Mouse (Mus musculus) forebrain, embryonic 15.5 days (tissue): Measurements from ENCODE around the gene Ube2b. TPM values are rescaled to one million over a fixed set of nuclear protein-coding genes. Genes with fewer than 3 reads are reported as not detected.

Experiments used
- ATAC-seq: fragments of 200-750 bp; cut with Nextera tagmentation; replicated peaks from 2 replicates; pipeline ENCODE4 v1.8.0; 2017; ENCODE audit warnings: mild to moderate bottlenecking, moderate TSS enrichment, moderate library complexity
- H3K27ac ChIP-seq: fragments of 300-500 bp; sonication (generic); replicated peaks from 2 replicates; pipeline ENCODE4 v1.5.1; 2015; ENCODE audit warnings: mild to moderate bottlenecking, inconsistent platforms
- H3K27me3 ChIP-seq: fragments of 300-500 bp; sonication (generic); 2 replicates; pipeline ENCODE4 v1.6.1; 2015; ENCODE audit warnings: inconsistent platforms
- H3K36me3 ChIP-seq: fragments of 300-500 bp; sonication (generic); 2 replicates; pipeline ENCODE4 v1.6.1; 2015; ENCODE audit warnings: mild to moderate bottlenecking, inconsistent platforms
- H3K4me1 ChIP-seq: fragments of 300-500 bp; sonication (generic); 2 replicates; pipeline ENCODE4 v1.6.1; 2015; ENCODE audit warnings: inconsistent platforms
- H3K4me2 ChIP-seq: fragments of 300-500 bp; sonication (generic); replicated peaks from 2 replicates; pipeline ENCODE4 v1.6.1; 2015; ENCODE audit warnings: mild to moderate bottlenecking, inconsistent platforms
- H3K4me3 ChIP-seq: fragments of 300-500 bp; sonication (generic); 2 replicates; pipeline ENCODE4 v1.5.1; 2015; ENCODE audit warnings: mild to moderate bottlenecking, inconsistent platforms
- H3K9ac ChIP-seq: fragments of 300-500 bp; sonication (generic); replicated peaks from 2 replicates; pipeline ENCODE4 v1.6.1; 2015; ENCODE audit warnings: mild to moderate bottlenecking, inconsistent platforms
- H3K9me3 ChIP-seq: fragments of 300-500 bp; sonication (generic); 2 replicates; pipeline ENCODE4 v1.6.1; 2016; ENCODE audit warnings: inconsistent platforms
- WGBS: fragments of 180-500 bp; shearing (Covaris S2); methylation state at CpG from one replicate; pipeline ENCODE4 v1.1.7; 2015; ENCODE audit warnings: mixed read lengths; 5-methylcytosine and 5-hydroxymethylcytosine counted together
- polyA plus RNA-seq: library from polyadenylated mRNA; unstranded; fragments of >200 nt; fragmentation: Nextera tagmentation; extraction: Ambion mirVana; gene quantifications from 2 replicates; pipeline ENCODE4 v1.2.1, GENCODE M21; 2015

Ube2b gene
- polyA plus RNA-seq: 289 and 290 TPM in 2 replicates

- H3K4me1 ChIP-seq: peaks cover 50% of the 10 kb centered on the region
- no peaks in the 10 kb centered on the region for H3K9me3 ChIP-seq
- under 1% methylated on average over 63 of the region's 63 CpGs for WGBS
Measured at GRCm38 (mm10) chr11:52000290-52000962, at the start of gene Ube2b. Ube2b (minus strand) TSS chr11:52000762.

GRCm38 (mm10) chr11:52046446-52047165 lies 46.0 kb upstream of the Ube2b start:
- Histone ChIP-seq H3K4me1 (no peaks in the 10 kb centered on the region), H3K36me3 (no peaks in the 10 kb centered on the region), H3K27ac (no peak overlapping the region), H3K27me3 (no peaks in the 10 kb centered on the region), H3K4me3 (no peak overlapping the region), H3K9me3 (no peaks in the 10 kb centered on the region), H3K9ac (no peak overlapping the region), H3K4me2 (no peak overlapping the region)
- 55% methylated on average over 4 of the region's 4 CpGs for WGBS
- ATAC-seq: no peak

More at GRCm38 (mm10) chr11:52000290-52000962, at the start of gene Ube2b:
- Histone ChIP-seq H3K36me3 (peaks cover 22% of the 10 kb centered on the region), H3K4me2 (peak within 1 kb of the TSS; percentile 88), H3K27ac (peak within 1 kb of the TSS; percentile 98), H3K4me3 (peak within 1 kb of the TSS; percentile 65), H3K27me3 (no peaks in the 10 kb centered on the region), H3K9ac (peak within 1 kb of the TSS; percentile 91)
- peak; percentile 79 for ATAC-seq

- H3K27ac ChIP-seq: no peak overlapping the region
- H3K4me2 ChIP-seq: no peak overlapping the region
- H3K27me3 ChIP-seq: no peaks in the 10 kb centered on the region
- no peaks in the 10 kb centered on the region for H3K9me3 ChIP-seq
- no peak overlapping the region for H3K4me3 ChIP-seq
- 0 out of 2 replicates have a peak, but pooled peaks cover 6% of the 10 kb centered on the region for H3K36me3 ChIP-seq
- no peaks in the 10 kb centered on the region for H3K4me1 ChIP-seq
- no peak for ATAC-seq
- H3K9ac ChIP-seq: no peak overlapping the region
Measured at GRCm38 (mm10) chr11:52044156-52044555, 43.6 kb upstream of the Ube2b start.

- 87% methylated on average over 3 of the region's 3 CpGs for WGBS
- Histone ChIP-seq H3K4me3 (no peak overlapping the region), H3K9ac (no peak overlapping the region), H3K4me2 (no peak overlapping the region), H3K9me3 (no peaks in the 10 kb centered on the region), H3K27me3 (no peaks in the 10 kb centered on the region), H3K4me1 (no peaks in the 10 kb centered on the region), H3K27ac (no peak overlapping the region), H3K36me3 (0 out of 2 replicates have a peak, but pooled peaks cover 6% of the 10 kb centered on the region)
- ATAC-seq: no peak
Measured at GRCm38 (mm10) chr11:52043224-52043623, 42.7 kb upstream of the Ube2b start.

GRCm38 (mm10) chr11:52037659-52038058 lies 37.1 kb upstream of the Ube2b start:
- Histone ChIP-seq H3K4me3 (no peak overlapping the region), H3K27ac (no peak overlapping the region), H3K4me1 (no peaks in the 10 kb centered on the region), H3K9ac (no peak overlapping the region), H3K9me3 (no peaks in the 10 kb centered on the region), H3K27me3 (no peaks in the 10 kb centered on the region), H3K4me2 (no peak overlapping the region), H3K36me3 (peaks cover 6% of the 10 kb centered on the region; the same call in 1 of the 2 replicates)
- WGBS: 57% methylated on average over 3 of the region's 3 CpGs
- no peak for ATAC-seq

GRCm38 (mm10) chr11:52035905-52036304 lies 35.3 kb upstream of the Ube2b start:
- no peak overlapping the region for H3K4me3 ChIP-seq
- H3K9ac ChIP-seq: no peak overlapping the region
- no peaks in the 10 kb centered on the region for H3K4me1 ChIP-seq
- no peaks in the 10 kb centered on the region for H3K27me3 ChIP-seq
- no peak for ATAC-seq
- no peaks in the 10 kb centered on the region for H3K9me3 ChIP-seq
- peaks cover 8% of the 10 kb centered on the region; the same call in 1 of the 2 replicates for H3K36me3 ChIP-seq
- H3K4me2 ChIP-seq: no peak overlapping the region
- no peak overlapping the region for H3K27ac ChIP-seq
- WGBS: 88% methylated on average over 3 of the region's 3 CpGs

- Histone ChIP-seq H3K27me3 (no peaks in the 10 kb centered on the region), H3K4me2 (no peak overlapping the region), H3K36me3 (peaks cover 5% of the 10 kb centered on the region; the same call in 1 of the 2 replicates), H3K4me3 (no peak overlapping the region), H3K27ac (no peak overlapping the region), H3K4me1 (no peaks in the 10 kb centered on the region), H3K9ac (no peak overlapping the region), H3K9me3 (no peaks in the 10 kb centered on the region)
- no peak for ATAC-seq
- 88% methylated on average over 1 of the region's 1 CpGs for WGBS
Measured at GRCm38 (mm10) chr11:52033953-52034352, 33.4 kb upstream of the Ube2b start.

- Histone ChIP-seq H3K4me3 (no peak overlapping the region), H3K9me3 (no peaks in the 10 kb centered on the region), H3K27me3 (no peaks in the 10 kb centered on the region)
Measured at GRCm38 (mm10) chr11:52032356-52032755, 31.8 kb upstream of the Ube2b start.

GRCm38 (mm10) chr11:52018217-52018616 lies 17.7 kb upstream of the Ube2b start:
- Histone ChIP-seq H3K4me1 (no peaks in the 10 kb centered on the region), H3K9ac (no peak overlapping the region), H3K27me3 (no peaks in the 10 kb centered on the region), H3K4me3 (no peak overlapping the region), H3K36me3 (no peaks in the 10 kb centered on the region), H3K27ac (no peak overlapping the region), H3K9me3 (no peaks in the 10 kb centered on the region), H3K4me2 (no peak overlapping the region)
- no peak for ATAC-seq
- 92% methylated on average over 9 of the region's 9 CpGs for WGBS

More at GRCm38 (mm10) chr11:52032356-52032755, 31.8 kb upstream of the Ube2b start:
- Histone ChIP-seq H3K4me2 (no peak overlapping the region), H3K36me3 (peaks cover 5% of the 10 kb centered on the region; the same call in 1 of the 2 replicates), H3K9ac (no peak overlapping the region), H3K27ac (no peak overlapping the region), H3K4me1 (no peaks in the 10 kb centered on the region)
- ATAC-seq: no peak
- WGBS: 82% methylated on average over 8 of the region's 8 CpGs

- Histone ChIP-seq H3K4me2 (no peak overlapping the region), H3K4me3 (no peak overlapping the region), H3K36me3 (peaks cover 5% of the 10 kb centered on the region; the same call in 1 of the 2 replicates), H3K4me1 (no peaks in the 10 kb centered on the region), H3K9ac (no peak overlapping the region), H3K9me3 (no peaks in the 10 kb centered on the region), H3K27ac (no peak overlapping the region), H3K27me3 (no peaks in the 10 kb centered on the region)
- WGBS: 69% methylated on average over 5 of the region's 5 CpGs
- no peak for ATAC-seq
Measured at GRCm38 (mm10) chr11:52011541-52011940, 11.0 kb upstream of the Ube2b start.

GRCm38 (mm10) chr11:52011011-52011410 lies 10.4 kb upstream of the Ube2b start:
- H3K4me1 ChIP-seq: no peaks in the 10 kb centered on the region
- ATAC-seq: no peak
- no peaks in the 10 kb centered on the region for H3K9me3 ChIP-seq
- H3K4me3 ChIP-seq: no peak overlapping the region
- no peaks in the 10 kb centered on the region for H3K27me3 ChIP-seq
- H3K9ac ChIP-seq: no peak overlapping the region
- H3K27ac ChIP-seq: no peak overlapping the region
- H3K36me3 ChIP-seq: peaks cover 5% of the 10 kb centered on the region; the same call in 1 of the 2 replicates
- H3K4me2 ChIP-seq: no peak overlapping the region
- 85% methylated on average over 11 of the region's 11 CpGs for WGBS

- H3K27me3 ChIP-seq: no peaks in the 10 kb centered on the region
- peaks cover 5% of the 10 kb centered on the region; the same call in 1 of the 2 replicates for H3K36me3 ChIP-seq
- no peaks in the 10 kb centered on the region for H3K9me3 ChIP-seq
- H3K9ac ChIP-seq: no peak overlapping the region
- peaks cover 25% of the 10 kb centered on the region for H3K4me1 ChIP-seq
- peak overlapping the region; percentile 7; the same call in 1 of the 2 replicates for H3K4me3 ChIP-seq
- no peak overlapping the region for H3K27ac ChIP-seq
- WGBS: 75% methylated on average over 2 of the region's 2 CpGs
- H3K4me2 ChIP-seq: peak overlapping the region; percentile 19; the same call in 1 of the 2 replicates
- ATAC-seq: no peak
Measured at GRCm38 (mm10) chr11:52005586-52005985, 5.0 kb upstream of the Ube2b start.
